Mouse (Mus musculus) heart, embryonic 15.5 days (tissue): ENCODE measurements around the gene Tigar. TPM values are rescaled to one million over a fixed set of nuclear protein-coding genes. Genes with fewer than 3 reads are reported as not detected.

ENCODE experiments used
- ATAC-seq: fragments of 200-750 bp; cut with Nextera tagmentation; replicated peaks from 2 replicates; pipeline ENCODE4 v1.8.0; 2017; ENCODE audit warnings: low read depth, moderate TSS enrichment; ENCODE audit not compliant: insufficient number of reproducible peaks, insufficient read depth, low FRiP score
- H3K27ac ChIP-seq: fragments of 300-500 bp; sonication (generic); 2 replicates; pipeline ENCODE4 v1.5.1; 2015; ENCODE audit warnings: mild to moderate bottlenecking, inconsistent platforms
- H3K27me3 ChIP-seq: fragments of 300-500 bp; sonication (generic); 2 replicates; pipeline ENCODE4 v1.6.1; 2015; ENCODE audit warnings: inconsistent platforms
- H3K36me3 ChIP-seq: fragments of 300-500 bp; sonication (generic); 2 replicates; pipeline ENCODE4 v1.6.1; 2015; ENCODE audit warnings: mild to moderate bottlenecking, inconsistent platforms
- H3K4me1 ChIP-seq: fragments of 300-500 bp; sonication (generic); replicated peaks from 2 replicates; pipeline ENCODE4 v1.6.1; 2015; ENCODE audit warnings: inconsistent platforms
- H3K4me2 ChIP-seq: fragments of 300-500 bp; sonication (generic); 2 replicates; pipeline ENCODE4 v1.6.1; 2015; ENCODE audit warnings: inconsistent platforms, mild to moderate bottlenecking, moderate library complexity
- H3K4me3 ChIP-seq: fragments of 300-500 bp; sonication (generic); 2 replicates; pipeline ENCODE4 v1.5.1; 2015; ENCODE audit warnings: mild to moderate bottlenecking, inconsistent platforms
- H3K9ac ChIP-seq: fragments of 300-500 bp; sonication (generic); 2 replicates; pipeline ENCODE4 v1.6.1; 2015; ENCODE audit warnings: mild to moderate bottlenecking, inconsistent platforms
- H3K9me3 ChIP-seq: fragments of 300-500 bp; sonication (generic); replicated peaks from 2 replicates; pipeline ENCODE4 v1.6.1; 2016; ENCODE audit warnings: inconsistent platforms
- WGBS: fragments of 180-500 bp; shearing (Covaris S2); methylation state at CpG from one replicate; pipeline ENCODE4 v1.1.7; 2015; ENCODE audit warnings: mixed read lengths; 5-methylcytosine and 5-hydroxymethylcytosine counted together
- polyA plus RNA-seq: library from polyadenylated mRNA; unstranded; fragments of >200 nt; fragmentation: Nextera tagmentation; extraction: Ambion mirVana; gene quantifications from 2 replicates; pipeline ENCODE4 v1.2.1, GENCODE M21; 2015

Tigar gene
- polyA plus RNA-seq, 1 experiment from 2014 or later: 7.8 TPM

DNA sequence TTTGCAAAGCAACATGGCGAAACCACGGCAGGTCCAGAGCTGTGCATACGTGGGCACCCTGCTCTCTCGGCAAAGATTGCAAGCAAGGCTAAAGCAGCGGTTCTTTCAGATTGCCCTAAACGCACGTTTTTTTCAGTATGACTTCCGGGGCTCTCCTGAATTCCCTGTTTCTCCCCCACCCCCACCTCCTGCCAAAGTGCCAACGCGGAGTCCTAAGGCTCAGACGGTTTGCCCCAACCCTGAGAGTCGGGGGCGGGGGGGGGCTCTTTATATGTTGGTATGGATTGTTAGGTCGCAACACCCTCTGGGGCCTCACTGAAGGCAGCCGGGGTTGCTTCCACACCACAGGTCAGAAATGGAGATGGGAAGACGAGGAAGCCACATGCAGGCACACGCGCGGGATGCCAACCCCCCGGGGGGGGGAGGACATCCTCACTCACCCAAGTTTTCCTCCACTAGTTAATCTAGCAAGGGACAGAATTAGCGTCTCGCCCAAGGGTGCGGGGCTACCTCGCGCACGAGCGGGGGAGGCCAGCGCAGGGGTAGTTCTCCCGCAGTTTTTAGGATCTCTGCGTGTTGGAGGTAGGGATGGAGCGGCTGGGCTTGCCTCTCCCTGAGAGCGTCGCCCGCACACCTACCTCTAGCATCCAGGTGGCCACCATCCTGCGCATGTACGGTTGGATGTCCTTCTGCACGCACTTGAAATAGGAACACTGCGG, 40.7 kb upstream of the Tigar start:
- WGBS: under 1% methylated on average over 38 of the region's 38 CpGs
- Histone ChIP-seq H3K9me3 (no peaks in the 10 kb centered on the region), H3K36me3 (peaks cover 7% of the 10 kb centered on the region), H3K27me3 (no peaks in the 10 kb centered on the region), H3K9ac (peak overlapping the region; percentile 88), H3K4me3 (peak overlapping the region; percentile 89), H3K4me1 (peaks cover 69% of the 10 kb centered on the region), H3K4me2 (peak overlapping the region; percentile 92), H3K27ac (peak overlapping the region; percentile 88)
- ATAC-seq: no peak

DNA sequence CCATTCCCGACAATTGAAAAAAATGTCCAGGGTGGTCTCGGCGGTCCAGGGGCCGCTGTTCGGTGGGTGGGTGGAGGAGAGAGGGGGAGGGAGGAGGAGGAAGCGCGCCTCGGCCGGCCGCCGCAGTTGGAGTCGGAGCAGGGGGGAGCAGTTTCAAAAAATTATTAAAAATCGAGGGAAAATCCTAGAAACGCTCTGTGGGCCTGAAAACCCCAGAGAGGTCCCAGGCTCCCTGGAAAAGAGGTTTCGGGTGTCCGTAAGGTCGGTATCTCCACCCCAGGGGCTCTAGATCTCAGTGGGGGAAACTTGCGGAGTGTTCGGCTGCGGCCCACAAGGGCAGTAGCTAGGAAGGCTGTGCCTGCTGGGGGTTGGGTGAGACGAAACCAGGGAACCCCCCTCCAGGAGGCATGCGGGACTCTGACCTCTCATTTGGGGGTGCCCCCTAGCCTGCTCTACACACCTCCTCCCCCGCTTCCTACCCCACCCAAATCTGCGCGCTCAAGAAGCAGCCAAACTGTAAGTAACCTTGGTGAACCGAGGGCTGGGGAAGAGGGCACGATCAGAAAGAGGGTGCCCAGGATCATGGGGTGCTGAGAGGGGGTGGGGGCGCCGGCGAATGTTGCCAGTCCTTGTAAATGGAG, 40.1 kb upstream of the Tigar start:
- peaks cover 14% of the 10 kb centered on the region for H3K36me3 ChIP-seq
- peak overlapping the region; percentile 92 for H3K4me2 ChIP-seq
- peaks cover 64% of the 10 kb centered on the region for H3K4me1 ChIP-seq
- no peaks in the 10 kb centered on the region for H3K9me3 ChIP-seq
- peak overlapping the region; percentile 88 for H3K9ac ChIP-seq
- H3K27ac ChIP-seq: peak overlapping the region; percentile 88
- peak overlapping the region; percentile 89 for H3K4me3 ChIP-seq
- WGBS: under 1% methylated on average over 30 of the region's 30 CpGs
- no peaks in the 10 kb centered on the region for H3K27me3 ChIP-seq
- no peak for ATAC-seq

DNA sequence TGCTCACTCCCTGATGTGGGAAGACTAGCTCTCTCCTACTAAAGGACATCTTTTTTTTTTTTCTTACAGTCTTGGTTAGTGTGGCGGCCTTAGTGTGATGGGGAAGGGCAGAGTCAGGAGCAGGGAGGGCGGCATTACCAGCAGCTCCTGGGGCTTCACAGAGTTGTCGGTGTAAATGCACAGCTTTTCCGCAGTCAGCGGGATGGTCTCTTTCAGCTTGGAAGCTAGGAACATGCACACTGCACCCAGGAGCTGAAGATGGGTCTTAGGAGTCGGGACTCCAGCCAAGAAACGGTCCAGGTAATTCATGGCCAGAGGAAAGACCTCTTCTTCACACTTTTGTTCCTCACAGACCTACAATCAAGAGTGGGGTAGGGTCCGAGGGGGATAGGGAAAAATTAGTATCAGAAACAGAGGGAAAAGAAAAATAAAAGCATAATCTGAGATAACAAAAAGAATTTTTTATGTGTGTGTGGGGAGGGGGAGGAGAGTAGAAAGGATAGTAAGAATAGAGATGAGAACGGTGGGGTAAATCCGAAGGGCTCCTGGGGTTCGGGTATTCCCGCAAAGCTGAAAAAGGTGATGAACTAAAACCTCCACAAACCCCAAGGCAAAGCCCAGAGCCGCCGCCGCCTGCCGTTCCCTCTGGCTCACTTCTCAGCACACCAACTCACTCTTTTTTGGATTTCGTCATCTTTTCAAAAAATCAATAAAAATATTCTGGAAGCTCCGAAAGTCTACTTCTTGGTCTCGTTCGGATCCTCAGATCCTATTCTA, 39.4 kb upstream of the Tigar start:
- Histone ChIP-seq H3K4me1 (peaks cover 63% of the 10 kb centered on the region), H3K27ac (peak overlapping the region; percentile 88), H3K9ac (peak overlapping the region; percentile 88), H3K4me3 (peak overlapping the region; percentile 89), H3K27me3 (no peaks in the 10 kb centered on the region), H3K4me2 (peak overlapping the region; percentile 92), H3K9me3 (no peaks in the 10 kb centered on the region), H3K36me3 (peaks cover 17% of the 10 kb centered on the region)
- ATAC-seq: no peak
- WGBS: 9% methylated on average over 20 of the region's 20 CpGs

DNA sequence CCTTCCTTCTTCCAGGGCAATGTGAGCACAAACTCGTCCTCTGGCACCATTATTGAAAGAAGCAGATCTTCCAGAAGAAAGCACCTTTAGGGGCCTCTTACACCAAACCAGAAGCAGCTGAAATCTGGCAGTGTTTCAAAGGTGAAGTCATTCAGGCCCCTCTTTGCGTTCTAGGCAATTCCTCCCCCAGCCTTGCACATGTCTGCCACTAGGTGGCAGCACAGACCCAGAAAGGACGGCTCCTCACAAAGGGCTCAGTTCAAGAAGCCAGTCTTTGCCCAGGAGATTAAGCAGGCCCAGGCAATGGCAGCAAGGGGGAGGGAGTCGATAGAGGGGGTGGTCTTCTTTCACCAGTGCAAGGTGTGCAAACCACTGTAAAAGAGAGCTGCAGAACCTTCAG, 38.3 kb upstream of the Tigar start:
- WGBS: under 1% methylated on average over 4 of the region's 4 CpGs
- H3K4me1 ChIP-seq: peaks cover 63% of the 10 kb centered on the region
- peaks cover 17% of the 10 kb centered on the region for H3K36me3 ChIP-seq
- H3K27ac ChIP-seq: 0 out of 2 replicates have a peak overlapping the region, but pooled peaks have one; percentile 45
- H3K27me3 ChIP-seq: no peaks in the 10 kb centered on the region
- H3K4me3 ChIP-seq: 0 out of 2 replicates have a peak overlapping the region, but pooled peaks have one; percentile 89
- H3K4me2 ChIP-seq: peak overlapping the region; percentile 92
- no peak for ATAC-seq
- H3K9me3 ChIP-seq: no peaks in the 10 kb centered on the region
- no peak overlapping the region for H3K9ac ChIP-seq

DNA sequence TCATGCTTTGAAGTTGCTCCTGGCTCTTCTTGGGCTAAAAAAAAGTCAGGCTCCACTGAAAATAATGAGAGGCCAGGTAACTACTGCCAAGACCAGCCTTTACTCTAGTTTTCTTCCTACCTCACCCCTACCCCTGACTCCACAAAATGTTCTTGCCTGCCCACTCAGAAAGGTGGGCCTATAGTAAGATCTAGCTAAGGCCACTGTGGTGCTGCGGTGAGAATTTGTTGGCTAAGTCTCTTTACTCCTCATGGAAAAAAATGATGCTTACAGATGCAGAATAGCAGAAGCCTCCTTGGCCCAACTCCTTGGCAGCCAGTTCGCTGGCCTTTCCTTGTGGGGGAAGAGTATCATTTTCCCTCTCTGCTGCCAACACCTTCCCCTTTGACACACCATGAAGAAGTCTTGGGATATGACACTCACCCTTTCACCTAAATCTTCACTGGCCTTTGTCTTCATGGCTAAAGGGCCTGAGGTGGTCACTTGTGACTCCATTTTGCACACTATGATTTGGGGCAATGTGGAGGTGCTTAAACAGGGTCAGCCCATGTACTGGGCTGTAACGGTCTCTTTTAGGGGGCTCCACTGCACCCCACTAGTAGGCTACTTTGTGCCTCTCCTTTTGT, 37.1 kb upstream of the Tigar start:
- H3K9me3 ChIP-seq: no peaks in the 10 kb centered on the region
- H3K4me2 ChIP-seq: no peak overlapping the region
- no peaks in the 10 kb centered on the region for H3K27me3 ChIP-seq
- no peak overlapping the region for H3K9ac ChIP-seq
- H3K4me1 ChIP-seq: peaks cover 57% of the 10 kb centered on the region
- no peak overlapping the region for H3K27ac ChIP-seq
- H3K36me3 ChIP-seq: peaks cover 21% of the 10 kb centered on the region
- 81% methylated on average over 3 of the region's 3 CpGs for WGBS
- ATAC-seq: no peak
- H3K4me3 ChIP-seq: no peak overlapping the region

DNA sequence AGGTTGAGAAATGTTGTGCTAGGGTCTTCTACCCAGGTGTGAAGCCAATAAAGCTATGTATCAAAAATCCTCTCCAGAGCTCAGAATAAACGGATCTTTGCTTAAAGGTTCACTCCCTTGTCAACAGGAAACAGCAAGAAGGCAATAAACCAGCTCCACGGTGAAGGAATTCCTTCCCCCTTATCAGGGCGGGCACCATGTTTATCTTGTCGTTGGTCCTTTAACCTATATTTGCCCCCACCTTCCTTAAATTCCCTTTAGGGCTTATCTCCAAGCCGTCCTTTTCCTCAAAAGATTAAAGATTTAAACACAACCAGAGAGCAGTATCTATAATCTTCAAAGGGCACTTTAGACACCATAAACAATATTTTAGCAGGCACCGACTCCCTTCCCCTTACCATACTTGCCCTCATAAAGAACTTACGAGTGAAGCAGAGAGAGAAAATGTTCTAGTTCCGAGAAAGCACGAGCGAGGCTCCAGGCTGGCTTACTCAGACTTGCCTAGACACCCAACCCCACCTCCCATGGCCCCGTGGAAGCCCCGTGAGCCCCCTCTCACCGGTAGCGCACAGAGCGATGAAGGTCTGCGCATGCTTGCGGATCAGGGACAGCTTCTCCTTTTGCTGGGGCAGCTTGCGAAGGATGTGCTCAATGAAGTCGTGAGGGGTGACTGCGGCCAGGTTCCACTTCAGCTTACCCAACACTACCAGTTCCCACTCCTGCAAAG, 36.3 kb upstream of the Tigar start:
- peaks cover 28% of the 10 kb centered on the region for H3K36me3 ChIP-seq
- no peaks in the 10 kb centered on the region for H3K27me3 ChIP-seq
- H3K9me3 ChIP-seq: no peaks in the 10 kb centered on the region
- no peak overlapping the region for H3K27ac ChIP-seq
- 52% methylated on average over 20 of the region's 20 CpGs for WGBS
- peaks cover 52% of the 10 kb centered on the region for H3K4me1 ChIP-seq
- no peak overlapping the region for H3K4me3 ChIP-seq
- H3K4me2 ChIP-seq: no peak overlapping the region
- no peak for ATAC-seq
- no peak overlapping the region for H3K9ac ChIP-seq

DNA sequence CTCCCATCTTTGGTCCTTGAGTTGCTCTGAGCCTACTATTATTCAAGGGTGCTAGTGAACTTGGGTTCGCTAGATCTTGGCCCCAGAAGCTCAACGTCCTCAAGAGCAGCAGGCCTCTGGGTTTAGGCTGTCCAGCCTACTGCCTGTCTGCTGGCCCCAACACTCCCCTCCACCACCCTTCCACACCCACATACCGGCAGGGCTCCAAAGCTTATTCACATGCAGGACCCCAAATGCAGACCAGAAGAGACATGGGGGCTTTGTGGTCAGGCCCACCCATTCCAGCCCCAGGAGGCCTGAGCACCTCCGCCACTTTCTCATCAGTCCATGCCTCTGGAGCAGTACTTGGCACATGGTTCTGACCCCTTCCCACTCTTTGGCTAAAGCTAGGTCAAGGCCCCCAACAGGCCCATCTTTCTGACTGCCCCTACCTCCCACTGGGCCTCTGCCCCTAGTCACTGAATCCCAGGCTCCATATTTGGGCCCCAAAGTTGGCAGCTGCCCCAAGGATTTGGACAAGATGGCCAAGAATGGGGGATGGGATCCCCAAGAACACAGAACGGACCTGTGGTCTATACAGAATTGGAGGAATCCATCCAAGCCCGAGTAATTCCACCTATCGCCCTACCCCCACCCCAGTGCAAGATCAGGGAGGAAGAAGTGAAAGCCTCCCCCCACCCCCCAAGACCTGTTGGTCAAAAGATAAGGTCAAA, 34.4 kb upstream of the Tigar start:
- Histone ChIP-seq H3K9me3 (no peaks in the 10 kb centered on the region), H3K4me2 (no peak overlapping the region), H3K36me3 (peaks cover 43% of the 10 kb centered on the region), H3K27ac (no peak overlapping the region), H3K4me1 (peaks cover 51% of the 10 kb centered on the region), H3K27me3 (no peaks in the 10 kb centered on the region), H3K4me3 (no peak overlapping the region), H3K9ac (no peak overlapping the region)
- no peak for ATAC-seq
- WGBS: 83% methylated on average over 7 of the region's 7 CpGs

DNA sequence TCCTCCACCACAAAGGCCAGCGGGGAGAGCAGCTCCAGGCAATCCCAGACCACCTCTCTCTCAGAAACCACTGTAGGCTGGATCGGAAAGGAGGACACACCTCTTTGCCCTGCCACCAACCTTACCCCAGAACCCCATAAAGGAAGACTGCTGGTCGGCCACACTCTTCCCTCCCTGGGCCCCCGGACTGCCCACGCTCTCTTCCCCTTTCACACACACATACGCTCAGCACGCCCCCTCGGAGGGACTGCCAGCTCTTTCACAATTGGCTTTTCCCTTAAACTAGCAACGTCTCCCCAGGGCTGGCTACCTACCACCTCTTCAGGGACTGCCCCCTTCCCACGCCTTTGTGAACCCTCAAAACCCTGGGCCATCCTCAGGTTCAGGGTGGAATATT, 33.8 kb upstream of the Tigar start:
- no peak overlapping the region for H3K27ac ChIP-seq
- H3K36me3 ChIP-seq: peaks cover 48% of the 10 kb centered on the region
- H3K4me2 ChIP-seq: no peak overlapping the region
- H3K9ac ChIP-seq: no peak overlapping the region
- peaks cover 46% of the 10 kb centered on the region for H3K4me1 ChIP-seq
- H3K4me3 ChIP-seq: no peak overlapping the region
- no peak for ATAC-seq
- 76% methylated on average over 10 of the region's 10 CpGs for WGBS
- H3K27me3 ChIP-seq: no peaks in the 10 kb centered on the region
- H3K9me3 ChIP-seq: no peaks in the 10 kb centered on the region

DNA sequence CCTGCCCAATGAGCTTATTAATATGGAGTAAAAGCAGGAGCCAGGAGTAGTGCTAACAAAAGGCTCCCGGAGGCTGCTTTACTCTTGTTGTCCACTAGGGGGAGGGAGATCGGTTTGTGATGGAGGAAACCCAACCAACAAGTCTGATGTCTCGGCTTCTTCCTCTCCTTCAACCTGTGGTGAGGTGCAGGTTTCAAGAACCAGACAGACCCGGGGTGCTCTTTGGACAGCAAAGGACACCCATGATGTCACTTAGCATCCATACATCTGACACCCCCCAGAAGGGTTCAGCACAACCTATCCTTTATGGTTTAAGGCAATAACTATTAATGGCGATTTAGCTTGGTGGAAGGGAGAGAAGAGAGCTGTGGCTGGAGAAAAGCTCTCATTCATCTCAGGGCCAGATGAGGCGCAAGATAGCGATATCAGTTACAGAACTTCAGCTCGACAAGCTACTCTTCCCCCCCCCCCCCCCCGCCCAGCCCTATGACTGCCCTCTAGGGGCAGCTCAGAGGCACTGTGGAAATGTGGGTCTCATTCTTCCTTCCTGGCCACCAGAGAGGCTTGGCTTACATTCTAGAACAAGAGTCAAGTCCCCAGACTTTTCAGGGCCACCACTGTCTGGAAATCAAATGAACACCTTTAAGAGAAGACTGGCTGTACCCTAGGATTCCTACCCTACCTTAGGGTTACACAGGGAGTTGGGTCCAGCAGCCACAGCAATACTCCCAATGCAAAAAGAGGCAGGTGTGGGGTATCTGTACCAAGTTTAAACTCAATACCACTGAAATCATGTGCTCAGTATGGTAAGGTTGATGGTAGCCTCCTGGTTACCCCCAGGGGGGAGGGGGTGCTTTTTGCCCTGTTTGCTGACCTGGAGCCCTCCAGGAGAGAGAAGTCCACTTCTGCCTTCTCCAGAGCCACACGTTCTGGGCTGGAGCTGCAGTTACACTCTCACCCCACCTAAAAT, 33.1 kb upstream of the Tigar start:
- Histone ChIP-seq H3K4me2 (0 out of 2 replicates have a peak overlapping the region, but pooled peaks have one; percentile 11), H3K4me3 (no peak overlapping the region), H3K27me3 (no peaks in the 10 kb centered on the region), H3K36me3 (peaks cover 55% of the 10 kb centered on the region), H3K27ac (no peak overlapping the region; the same call in 1 of the 2 replicates), H3K9me3 (no peaks in the 10 kb centered on the region), H3K4me1 (peaks cover 42% of the 10 kb centered on the region), H3K9ac (no peak overlapping the region; the same call in 1 of the 2 replicates)
- ATAC-seq: no peak
- 29% methylated on average over 9 of the region's 10 CpGs for WGBS
